Mouse (Mus musculus): ENCODE data around the gene Ccr1. TPM values are rescaled to one million over a fixed set of nuclear protein-coding genes. Genes with fewer than 3 reads are reported as not detected.
"Not testable (repeated sequence)": the region's sequence is repeated elsewhere in the genome, so short reads cannot be mapped to it uniquely, and the experiment has no call there.

Ccr1 gene
- polyA plus RNA-seq, 1 experiment from 2014 or later = 1.1 TPM

DNA sequence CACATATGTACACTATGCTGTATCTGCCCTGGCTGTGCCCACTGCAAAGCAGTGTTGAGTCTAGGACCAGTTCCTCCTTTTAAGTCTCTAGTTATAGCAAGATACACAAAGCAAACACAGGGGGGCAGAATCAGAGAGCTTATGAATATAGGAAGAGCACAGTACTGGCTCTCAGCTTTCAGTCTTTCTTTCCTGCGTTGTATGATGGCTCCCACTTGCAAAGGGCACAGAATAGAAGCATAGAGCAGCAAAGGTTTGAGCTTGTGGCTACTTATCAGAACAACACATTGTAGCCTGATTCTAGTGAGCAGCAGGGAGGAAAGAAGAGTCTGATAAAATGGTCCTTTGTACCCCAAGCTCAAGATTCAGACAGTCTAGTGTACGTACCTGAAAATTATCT is 17.7 kb upstream of the Ccr1 start:
- Histone ChIP-seq H3K27me3 (ENCODE audit: control insufficient read depth, insufficient read depth, low read length) (no peaks in the 10 kb centered on the region), H3K4me3 (ENCODE audit: low read depth, low read length) (no peak overlapping the region), H3K36me3 (ENCODE audit: control insufficient read depth, insufficient read depth, low read length) (no peaks in the 10 kb centered on the region), H3K27ac (ENCODE audit: low read depth, low read length) (no peak overlapping the region), H3K9ac (ENCODE audit: low read length) (no peak overlapping the region), H3K4me1 (ENCODE audit: control insufficient read depth, insufficient read depth, low read length) (no peaks in the 10 kb centered on the region), H3K9me3 (ENCODE audit: control insufficient read depth, low read length) (no peaks in the 10 kb centered on the region), H3K4me2 (ENCODE audit: low read depth) (no peak overlapping the region)
- 85% methylated on average over 2 of the region's 2 CpGs for WGBS
- no peak for ATAC-seq (ENCODE audit: insufficient read depth, low FRiP score, low TSS enrichment)
- DNase-seq (ENCODE audit: low spot score) = no peak

DNA sequence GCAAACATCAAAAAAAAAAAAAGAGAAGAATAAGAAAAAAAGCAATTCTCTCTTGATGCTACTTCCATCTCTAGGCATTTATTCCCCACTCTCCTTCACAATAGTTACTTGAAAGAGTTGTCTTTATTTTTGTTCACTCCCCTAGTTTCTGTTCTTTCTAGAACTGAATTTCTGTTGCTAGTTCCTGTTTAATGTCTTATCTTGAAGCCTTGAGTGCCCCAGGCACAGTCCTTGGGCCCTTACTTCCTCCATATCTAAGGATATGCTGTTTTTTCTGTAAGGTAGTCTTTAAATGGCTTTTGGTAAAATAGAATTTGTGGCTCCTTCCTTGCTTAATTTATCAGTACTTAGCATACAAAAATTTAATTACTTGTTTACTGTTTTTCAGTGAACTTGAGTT is 16.5 kb upstream of the Ccr1 start:
- DNase-seq (ENCODE audit: low spot score) (no peak), ATAC-seq (ENCODE audit: insufficient read depth, low FRiP score, low TSS enrichment) (no peak)
- H3K36me3 ChIP-seq (ENCODE audit: control insufficient read depth, insufficient read depth, low read length) = no peaks in the 10 kb centered on the region
- H3K4me3 ChIP-seq (ENCODE audit: low read depth, low read length) = no peak overlapping the region
- H3K27me3 ChIP-seq (ENCODE audit: control insufficient read depth, insufficient read depth, low read length) = no peaks in the 10 kb centered on the region
- H3K9ac ChIP-seq (ENCODE audit: low read length) = no peak overlapping the region
- no peak overlapping the region for H3K4me2 ChIP-seq (ENCODE audit: low read depth)
- no peaks in the 10 kb centered on the region for H3K4me1 ChIP-seq (ENCODE audit: control insufficient read depth, insufficient read depth, low read length)
- no peaks in the 10 kb centered on the region for H3K9me3 ChIP-seq (ENCODE audit: control insufficient read depth, low read length)
- no peak overlapping the region for H3K27ac ChIP-seq (ENCODE audit: low read depth, low read length)

DNA sequence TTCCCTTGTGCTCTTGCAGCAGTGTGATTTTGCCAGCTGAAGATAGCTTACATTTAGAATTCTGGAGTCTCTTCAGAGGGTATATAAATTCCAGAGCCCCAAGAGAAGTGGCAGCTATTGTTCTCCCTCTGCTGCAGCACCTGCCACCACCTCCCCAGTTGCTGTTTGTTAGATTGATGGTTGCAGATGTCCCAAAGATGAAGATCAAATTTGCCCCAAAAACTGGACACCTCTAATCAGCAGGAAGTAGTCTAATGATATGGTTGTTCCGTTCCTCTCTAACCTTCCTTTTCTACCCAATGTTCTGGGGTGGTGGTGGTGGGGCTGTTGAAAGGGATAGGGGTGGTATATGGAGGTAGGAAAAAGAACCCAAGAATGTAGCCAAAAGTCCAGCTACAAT is 14.2 kb upstream of the Ccr1 start:
- no peak overlapping the region for H3K27ac ChIP-seq (ENCODE audit: low read depth, low read length)
- H3K4me2 ChIP-seq (ENCODE audit: low read depth) = no peak overlapping the region
- H3K9ac ChIP-seq (ENCODE audit: low read length) = no peak overlapping the region
- no peaks in the 10 kb centered on the region for H3K27me3 ChIP-seq (ENCODE audit: control insufficient read depth, insufficient read depth, low read length)
- H3K4me3 ChIP-seq (ENCODE audit: low read depth, low read length) = no peak overlapping the region
- no peaks in the 10 kb centered on the region for H3K4me1 ChIP-seq (ENCODE audit: control insufficient read depth, insufficient read depth, low read length)
- ATAC-seq (ENCODE audit: insufficient read depth, low FRiP score, low TSS enrichment) = no peak
- whole genome bisulfite sequencing = 94% methylated on average over 1 of the region's 1 CpGs
- DNase-seq (ENCODE audit: low spot score) = no peak
- no peaks in the 10 kb centered on the region for H3K9me3 ChIP-seq (ENCODE audit: control insufficient read depth, low read length)
- no peaks in the 10 kb centered on the region for H3K36me3 ChIP-seq (ENCODE audit: control insufficient read depth, insufficient read depth, low read length)

DNA sequence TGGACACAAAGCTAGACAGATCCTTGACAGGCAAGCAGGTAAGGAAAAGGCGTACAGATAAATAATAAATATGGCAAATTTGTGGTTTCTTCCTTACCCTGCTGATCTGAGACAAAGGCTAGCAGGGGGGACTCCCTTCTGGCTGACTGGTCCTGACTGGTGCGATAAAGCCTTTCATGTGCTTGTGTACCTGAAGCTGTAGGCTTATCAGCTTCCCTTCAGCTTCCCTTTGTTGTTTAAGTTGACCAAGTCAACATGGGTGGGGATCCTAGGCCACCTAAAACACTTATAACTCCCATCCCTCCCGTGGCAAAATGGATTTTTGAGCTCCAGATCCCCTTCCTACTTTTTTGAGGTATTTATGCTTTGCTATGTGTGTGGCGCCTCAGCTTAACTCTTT is 13.4 kb upstream of the Ccr1 start:
- no peak overlapping the region for H3K27ac ChIP-seq (ENCODE audit: low read depth, low read length)
- no peak for ATAC-seq (ENCODE audit: insufficient read depth, low FRiP score, low TSS enrichment)
- no peak overlapping the region for H3K9ac ChIP-seq (ENCODE audit: low read length)
- 79% methylated on average over 4 of the region's 4 CpGs for WGBS
- H3K9me3 ChIP-seq (ENCODE audit: control insufficient read depth, low read length) = no peaks in the 10 kb centered on the region
- H3K27me3 ChIP-seq (ENCODE audit: control insufficient read depth, insufficient read depth, low read length) = no peaks in the 10 kb centered on the region
- no peaks in the 10 kb centered on the region for H3K4me1 ChIP-seq (ENCODE audit: control insufficient read depth, insufficient read depth, low read length)
- H3K4me3 ChIP-seq (ENCODE audit: low read depth, low read length) = no peak overlapping the region
- H3K4me2 ChIP-seq (ENCODE audit: low read depth) = no peak overlapping the region
- H3K36me3 ChIP-seq (ENCODE audit: control insufficient read depth, insufficient read depth, low read length) = no peaks in the 10 kb centered on the region
- DNase-seq (ENCODE audit: low spot score) = no peak

DNA sequence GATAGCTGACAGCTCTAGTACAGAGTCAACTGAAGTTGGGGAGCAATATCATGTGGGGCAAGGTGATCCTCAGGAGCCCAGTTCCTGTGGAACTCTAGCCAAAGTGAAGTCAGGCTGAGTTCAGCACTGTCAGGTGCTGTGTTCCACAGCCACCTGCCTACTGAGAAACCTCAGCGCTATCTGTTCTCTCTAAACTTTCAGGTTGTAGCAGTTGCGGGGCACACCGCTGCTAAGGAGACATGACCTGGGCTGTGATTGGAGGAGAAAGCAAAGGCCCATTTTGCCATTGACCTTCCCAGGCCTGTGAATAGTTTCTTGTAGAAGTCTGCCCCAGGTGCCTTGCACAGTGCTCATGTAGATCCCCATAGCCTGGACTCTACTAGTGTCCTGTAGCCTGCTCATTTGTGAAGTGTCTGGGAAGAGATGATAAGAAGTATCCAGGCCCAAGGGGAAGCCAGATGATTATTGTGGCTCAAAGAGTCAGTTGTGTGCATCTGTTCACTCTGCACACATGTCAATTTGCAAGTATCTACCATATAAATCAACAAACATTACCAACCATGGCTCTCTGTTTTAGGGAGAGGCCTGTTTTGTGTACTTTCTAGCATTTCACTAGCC is 12.5 kb upstream of the Ccr1 start:
- not testable (repeated sequence) for H3K9ac ChIP-seq (ENCODE audit: low read length); H3K36me3 ChIP-seq (ENCODE audit: control insufficient read depth, insufficient read depth, low read length); H3K4me2 ChIP-seq (ENCODE audit: low read depth); H3K4me3 ChIP-seq (ENCODE audit: low read depth, low read length); H3K27me3 ChIP-seq (ENCODE audit: control insufficient read depth, insufficient read depth, low read length); H3K9me3 ChIP-seq (ENCODE audit: control insufficient read depth, low read length); DNase-seq (ENCODE audit: low spot score); ATAC-seq (ENCODE audit: insufficient read depth, low FRiP score, low TSS enrichment); H3K27ac ChIP-seq (ENCODE audit: low read depth, low read length); H3K4me1 ChIP-seq (ENCODE audit: control insufficient read depth, insufficient read depth, low read length)
- WGBS = no CpG with 5 or more reads among the region's 3 CpGs

DNA sequence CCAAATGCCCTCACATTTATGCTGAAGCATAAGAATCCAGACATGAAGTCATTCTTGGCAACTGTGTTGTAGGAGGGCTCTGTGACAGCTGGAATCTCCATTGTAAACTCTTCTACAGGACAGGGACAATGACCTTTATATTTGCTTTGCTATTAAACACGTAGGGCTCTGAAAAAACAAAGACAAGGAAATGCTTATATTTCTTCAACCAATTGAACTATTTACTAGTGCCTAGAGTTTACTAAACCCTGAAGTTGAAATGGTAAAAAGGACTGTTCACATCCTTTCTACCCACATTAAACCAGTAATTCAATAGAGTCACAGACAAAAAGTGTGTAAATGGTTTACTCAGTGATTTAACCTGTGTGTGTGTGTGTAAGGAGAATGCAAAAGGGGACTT is 9.8 kb upstream of the Ccr1 start, which contains the start of gene Ccr1l1:
TSS of gene Ccr1l1 (minus strand) at position 101 of the 400 bp plus-strand sequence.
- 75% methylated on average over 1 of the region's 1 CpGs for WGBS

DNA sequence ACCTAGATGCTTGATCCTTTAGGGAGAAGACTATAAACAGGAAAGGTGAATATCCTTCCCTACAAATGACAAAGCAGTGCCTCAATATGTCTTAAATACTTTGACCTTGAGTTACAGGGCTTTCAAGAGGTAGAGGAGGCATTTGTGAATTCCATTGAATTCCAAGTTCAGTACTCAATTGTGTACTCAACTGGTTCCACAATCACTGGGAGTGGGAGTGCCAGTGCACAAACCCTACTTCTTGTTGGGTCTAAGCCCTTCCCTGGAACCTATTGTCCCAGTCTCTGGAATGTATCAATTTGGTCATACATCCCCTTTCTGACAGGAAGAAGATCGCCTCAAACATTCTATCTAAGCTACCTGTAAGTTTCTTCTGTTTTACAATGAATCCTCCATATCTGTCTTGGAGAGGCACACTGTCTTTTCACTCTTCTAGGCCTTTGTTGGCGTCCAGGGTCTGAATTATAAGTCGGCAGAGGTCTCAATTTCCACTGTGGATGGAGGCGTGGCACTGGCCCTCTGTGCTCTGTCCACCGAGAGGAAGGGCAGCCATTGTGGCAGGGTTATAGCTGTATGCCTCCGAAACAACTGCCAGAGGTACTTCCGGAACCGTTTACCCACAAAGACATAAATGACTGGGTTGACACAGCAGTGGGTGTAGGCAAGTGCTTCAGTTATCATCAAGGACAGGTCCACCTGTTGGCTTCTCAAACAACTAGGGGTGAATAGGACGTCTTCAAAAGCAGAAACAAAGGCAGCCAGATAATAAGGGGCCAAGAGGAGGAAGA is 8.6 kb upstream of the Ccr1 start:
- Histone ChIP-seq H3K9ac (ENCODE audit: low read length) (no peak overlapping the region), H3K9me3 (ENCODE audit: control insufficient read depth, low read length) (no peaks in the 10 kb centered on the region), H3K4me2 (ENCODE audit: low read depth) (no peak overlapping the region), H3K4me3 (ENCODE audit: low read depth, low read length) (no peak overlapping the region), H3K27ac (ENCODE audit: low read depth, low read length) (no peak overlapping the region), H3K27me3 (ENCODE audit: control insufficient read depth, insufficient read depth, low read length) (no peaks in the 10 kb centered on the region), H3K4me1 (ENCODE audit: control insufficient read depth, insufficient read depth, low read length) (no peaks in the 10 kb centered on the region), H3K36me3 (ENCODE audit: control insufficient read depth, insufficient read depth, low read length) (no peaks in the 10 kb centered on the region)
- no peak for DNase-seq (ENCODE audit: low spot score)
- 82% methylated on average over 9 of the region's 9 CpGs for WGBS
- no peak for ATAC-seq (ENCODE audit: insufficient read depth, low FRiP score, low TSS enrichment)

More for the DNA sequence above, 9.8 kb upstream of the Ccr1 start, which contains the start of gene Ccr1l1:
- Histone ChIP-seq H3K4me1 (ENCODE audit: control insufficient read depth, insufficient read depth, low read length) (no peaks in the 10 kb centered on the region), H3K36me3 (ENCODE audit: control insufficient read depth, insufficient read depth, low read length) (no peaks in the 10 kb centered on the region), H3K9ac (ENCODE audit: low read length) (no peak within 1 kb of the TSS), H3K9me3 (ENCODE audit: control insufficient read depth, low read length) (no peaks in the 10 kb centered on the region), H3K4me3 (ENCODE audit: low read depth, low read length) (no peak within 1 kb of the TSS), H3K4me2 (ENCODE audit: low read depth) (no peak within 1 kb of the TSS), H3K27ac (ENCODE audit: low read depth, low read length) (no peak within 1 kb of the TSS), H3K27me3 (ENCODE audit: control insufficient read depth, insufficient read depth, low read length) (no peaks in the 10 kb centered on the region)
- ATAC-seq (ENCODE audit: insufficient read depth, low FRiP score, low TSS enrichment) (no peak), DNase-seq (ENCODE audit: low spot score) (no peak)

DNA sequence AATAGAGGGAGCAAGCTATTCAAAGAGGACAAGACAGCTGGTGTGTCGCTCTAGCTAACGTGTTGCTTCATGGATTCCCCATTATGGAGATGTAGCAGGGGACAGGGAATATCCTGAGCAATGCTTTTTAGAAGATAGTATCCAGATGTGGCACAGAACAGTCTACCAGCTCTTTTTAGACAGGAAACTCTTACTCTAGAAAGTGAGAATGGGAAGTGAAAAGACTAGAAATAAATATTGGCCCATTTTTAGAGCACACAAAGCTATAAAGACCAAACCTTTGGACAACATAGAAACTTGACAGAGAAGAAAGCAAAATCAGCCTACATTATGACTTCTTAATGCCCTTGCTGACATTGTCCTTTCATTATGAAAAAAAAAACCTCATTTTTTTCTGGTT is 7.1 kb upstream of the Ccr1 start:
- 69% methylated on average over 2 of the region's 2 CpGs for WGBS
- H3K27ac ChIP-seq (ENCODE audit: low read depth, low read length) = no peak overlapping the region
- DNase-seq (ENCODE audit: low spot score) = no peak

More for the DNA sequence above, 7.1 kb upstream of the Ccr1 start:
- no peak for ATAC-seq (ENCODE audit: insufficient read depth, low FRiP score, low TSS enrichment)
- no peaks in the 10 kb centered on the region for H3K36me3 ChIP-seq (ENCODE audit: control insufficient read depth, insufficient read depth, low read length)
- no peaks in the 10 kb centered on the region for H3K9me3 ChIP-seq (ENCODE audit: control insufficient read depth, low read length)
- H3K4me2 ChIP-seq (ENCODE audit: low read depth) = no peak overlapping the region
- H3K9ac ChIP-seq (ENCODE audit: low read length) = no peak overlapping the region
- H3K27me3 ChIP-seq (ENCODE audit: control insufficient read depth, insufficient read depth, low read length) = no peaks in the 10 kb centered on the region
- no peaks in the 10 kb centered on the region for H3K4me1 ChIP-seq (ENCODE audit: control insufficient read depth, insufficient read depth, low read length)
- no peak overlapping the region for H3K4me3 ChIP-seq (ENCODE audit: low read depth, low read length)
